Mouse (Mus musculus): Measurements from ENCODE around the gene Galnt14. TPM values are rescaled to one million over a fixed set of nuclear protein-coding genes. Genes with fewer than 3 reads are reported as not detected.

Galnt14 gene
- total and polyA plus RNA-seq, 2 experiments from 2014 or later, result 15.5 to 17.3 TPM

- no peak overlapping the region for H3K9ac ChIP-seq (replicated peaks; ENCODE audit: low read length)
- H3K4me2 ChIP-seq (ENCODE audit: low read depth, low read length), result no peak overlapping the region
- DNase-seq (ENCODE audit: low spot score), result no peak
- no peak overlapping the region for H3K4me3 ChIP-seq (ENCODE audit: low read length)
- H3K36me3 ChIP-seq (ENCODE audit: insufficient read depth, low read length), result no peaks in the 10 kb centered on the region
- TF ChIP-seq CTCF (IDR thresholded peaks at IDR 0.05; ENCODE audit: low read depth), result no peak
- H3K9me3 ChIP-seq (ENCODE audit: low read length), result no peaks in the 10 kb centered on the region
- no peak overlapping the region for H3K27ac ChIP-seq
- no peaks in the 10 kb centered on the region for H3K27me3 ChIP-seq (ENCODE audit: insufficient read depth, low read length)
- peaks cover 5% of the 10 kb centered on the region for H3K4me1 ChIP-seq (ENCODE audit: insufficient read depth, low read length)
- 15% methylated on average over 7 of the region's 7 CpGs for WGBS
- ATAC-seq, result no peak
Measured at GRCm38 (mm10) chr17:73701016-73701415, 9.2 kb downstream of the Galnt14 start.

GRCm38 (mm10) chr17:73699881-73700280, 10.4 kb downstream of the Galnt14 start:
- H3K36me3 ChIP-seq (ENCODE audit: insufficient read depth, low read length), result no peaks in the 10 kb centered on the region
- H3K9me3 ChIP-seq (ENCODE audit: low read length), result no peaks in the 10 kb centered on the region
- no peak overlapping the region for H3K4me2 ChIP-seq (ENCODE audit: low read depth, low read length)
- no peak for TF ChIP-seq CTCF (IDR thresholded peaks at IDR 0.05; ENCODE audit: low read depth)
- H3K9ac ChIP-seq (replicated peaks; ENCODE audit: low read length), result no peak overlapping the region
- ATAC-seq (no peak), DNase-seq (ENCODE audit: low spot score) (no peak)
- H3K27ac ChIP-seq, result no peak overlapping the region
- peaks cover 5% of the 10 kb centered on the region for H3K4me1 ChIP-seq (ENCODE audit: insufficient read depth, low read length)
- no peaks in the 10 kb centered on the region for H3K27me3 ChIP-seq (ENCODE audit: insufficient read depth, low read length)
- WGBS, result 33% methylated on average over 6 of the region's 6 CpGs
- H3K4me3 ChIP-seq (ENCODE audit: low read length), result no peak overlapping the region

GRCm38 (mm10) chr17:73694206-73694952, 15.9 kb downstream of the Galnt14 start:
- no peak overlapping the region for H3K4me2 ChIP-seq (ENCODE audit: low read depth, low read length)
- ATAC-seq, result no peak
- no peak for TF ChIP-seq CTCF (IDR thresholded peaks at IDR 0.05; ENCODE audit: low read depth)
- DNase-seq (ENCODE audit: low spot score), result no peak
- H3K4me1 ChIP-seq (ENCODE audit: insufficient read depth, low read length), result no peaks in the 10 kb centered on the region
- H3K27ac ChIP-seq, result no peak overlapping the region
- H3K9ac ChIP-seq (replicated peaks; ENCODE audit: low read length), result no peak overlapping the region
- H3K27me3 ChIP-seq (ENCODE audit: insufficient read depth, low read length), result no peaks in the 10 kb centered on the region
- H3K36me3 ChIP-seq (ENCODE audit: insufficient read depth, low read length), result no peaks in the 10 kb centered on the region
- H3K9me3 ChIP-seq (ENCODE audit: low read length), result 0 out of 2 replicates have a peak, but pooled peaks cover 3% of the 10 kb centered on the region
- H3K4me3 ChIP-seq (ENCODE audit: low read length), result no peak overlapping the region
- WGBS, result 93% methylated on average over 3 of the region's 3 CpGs

- DNase-seq (ENCODE audit: low spot score), result no peak
- Histone ChIP-seq H3K9me3 (ENCODE audit: low read length) (0 out of 2 replicates have a peak, but pooled peaks cover 3% of the 10 kb centered on the region), H3K36me3 (ENCODE audit: insufficient read depth, low read length) (no peaks in the 10 kb centered on the region), H3K9ac (replicated peaks; ENCODE audit: low read length) (no peak overlapping the region), H3K27me3 (ENCODE audit: insufficient read depth, low read length) (no peaks in the 10 kb centered on the region), H3K4me1 (ENCODE audit: insufficient read depth, low read length) (no peaks in the 10 kb centered on the region), H3K4me3 (ENCODE audit: low read length) (no peak overlapping the region), H3K27ac (no peak overlapping the region), H3K4me2 (ENCODE audit: low read depth, low read length) (no peak overlapping the region)
- 68% methylated on average over 3 of the region's 3 CpGs for WGBS
- ATAC-seq, result no peak
- no peak for TF ChIP-seq CTCF (IDR thresholded peaks at IDR 0.05; ENCODE audit: low read depth)
Measured at GRCm38 (mm10) chr17:73688261-73688660, 22.0 kb downstream of the Galnt14 start.

GRCm38 (mm10) chr17:73686292-73686691, 24.0 kb downstream of the Galnt14 start:
- no peak overlapping the region for H3K27ac ChIP-seq
- ATAC-seq (no peak), DNase-seq (ENCODE audit: low spot score) (no peak)
- no peak overlapping the region for H3K4me3 ChIP-seq (ENCODE audit: low read length)
- WGBS, result 70% methylated on average over 8 of the region's 8 CpGs
- no peak overlapping the region for H3K4me2 ChIP-seq (ENCODE audit: low read depth, low read length)
- H3K9ac ChIP-seq (replicated peaks; ENCODE audit: low read length), result no peak overlapping the region
- no peaks in the 10 kb centered on the region for H3K4me1 ChIP-seq (ENCODE audit: insufficient read depth, low read length)
- no peak for TF ChIP-seq CTCF (IDR thresholded peaks at IDR 0.05; ENCODE audit: low read depth)
- H3K36me3 ChIP-seq (ENCODE audit: insufficient read depth, low read length), result no peaks in the 10 kb centered on the region
- H3K9me3 ChIP-seq (ENCODE audit: low read length), result 0 out of 2 replicates have a peak, but pooled peaks cover 3% of the 10 kb centered on the region
- no peaks in the 10 kb centered on the region for H3K27me3 ChIP-seq (ENCODE audit: insufficient read depth, low read length)

GRCm38 (mm10) chr17:73684746-73685145, 25.5 kb downstream of the Galnt14 start:
- DNase-seq (ENCODE audit: low spot score), result no peak
- Histone ChIP-seq H3K9me3 (ENCODE audit: low read length) (no peaks in the 10 kb centered on the region), H3K4me2 (ENCODE audit: low read depth, low read length) (no peak overlapping the region), H3K27me3 (ENCODE audit: insufficient read depth, low read length) (no peaks in the 10 kb centered on the region), H3K9ac (replicated peaks; ENCODE audit: low read length) (no peak overlapping the region), H3K4me3 (ENCODE audit: low read length) (no peak overlapping the region), H3K36me3 (ENCODE audit: insufficient read depth, low read length) (no peaks in the 10 kb centered on the region), H3K4me1 (ENCODE audit: insufficient read depth, low read length) (no peaks in the 10 kb centered on the region), H3K27ac (no peak overlapping the region)
- WGBS, result 82% methylated on average over 5 of the region's 5 CpGs
- ATAC-seq, result no peak
- TF ChIP-seq CTCF (IDR thresholded peaks at IDR 0.05; ENCODE audit: low read depth), result no peak

- no peak overlapping the region for H3K27ac ChIP-seq
- DNase-seq (ENCODE audit: low spot score) (no peak), ATAC-seq (no peak)
- H3K36me3 ChIP-seq (ENCODE audit: insufficient read depth, low read length), result no peaks in the 10 kb centered on the region
- H3K4me1 ChIP-seq (ENCODE audit: insufficient read depth, low read length), result no peaks in the 10 kb centered on the region; the same call in 1 of the 2 replicates
- WGBS, result 65% methylated on average over 5 of the region's 5 CpGs
- no peak overlapping the region for H3K9ac ChIP-seq (replicated peaks; ENCODE audit: low read length)
- no peak for TF ChIP-seq CTCF (IDR thresholded peaks at IDR 0.05; ENCODE audit: low read depth)
- H3K9me3 ChIP-seq (ENCODE audit: low read length), result no peaks in the 10 kb centered on the region
- no peaks in the 10 kb centered on the region for H3K27me3 ChIP-seq (ENCODE audit: insufficient read depth, low read length)
- no peak overlapping the region for H3K4me3 ChIP-seq (ENCODE audit: low read length)
- no peak overlapping the region for H3K4me2 ChIP-seq (ENCODE audit: low read depth, low read length)
Measured at GRCm38 (mm10) chr17:73671921-73672320, 38.3 kb downstream of the Galnt14 start.

Measured in hindbrain, postnatal 0 days (tissue).